Mouse (Mus musculus) activated CD4-positive, CD25-positive, alpha-beta regulatory T cell, adult 4 months (primary cell): ENCODE measurements at regions not wholly inside any gene's neighbourhood (a gene's known extent, or its start where the extent isn't known, plus 50 kb on each side); places are given as distances from the start of the nearest gene placed in this dataset.

Source experiments
- ATAC-seq: one replicate; pipeline ENCODE4 v1.8.0; 2017

- ATAC-seq, result no peak
Observed at GRCm38 (mm10) chr15:72101730-72102129, 1732.6 kb upstream of the Gm6569 start.

- ATAC-seq, result no peak
Observed at GRCm38 (mm10) chr15:72105830-72106413, 1728.4 kb upstream of the Gm6569 start.

- ATAC-seq, result no peak
Observed at GRCm38 (mm10) chr15:72110520-72110919, 1723.8 kb upstream of the Gm6569 start.

GRCm38 (mm10) chr15:72116772-72117171 lies 1717.6 kb upstream of the Gm6569 start:
- ATAC-seq, result no peak

- ATAC-seq, result no peak
Observed at GRCm38 (mm10) chr15:72134226-72134625, 1700.1 kb upstream of the Gm6569 start.

GRCm38 (mm10) chr15:72135992-72136617 lies 1698.3 kb upstream of the Gm6569 start:
- ATAC-seq, result no peak

GRCm38 (mm10) chr15:72140122-72140521 lies 1694.2 kb upstream of the Gm6569 start:
- no peak for ATAC-seq

GRCm38 (mm10) chr15:72150581-72150980 lies 1683.8 kb upstream of the Gm6569 start:
- ATAC-seq, result no peak

GRCm38 (mm10) chr15:72158505-72158904 lies 1675.9 kb upstream of the Gm6569 start:
- no peak for ATAC-seq

GRCm38 (mm10) chr15:72200861-72201260 lies 1633.5 kb upstream of the Gm6569 start:
- ATAC-seq, result no peak

GRCm38 (mm10) chr15:72201791-72202190 lies 1632.6 kb upstream of the Gm6569 start:
- no peak for ATAC-seq

- ATAC-seq, result no peak
Observed at GRCm38 (mm10) chr15:72205240-72205799, 1629.0 kb upstream of the Gm6569 start.

- ATAC-seq, result no peak
Observed at GRCm38 (mm10) chr15:72205950-72206349, 1628.4 kb upstream of the Gm6569 start.

- ATAC-seq, result no peak
Observed at GRCm38 (mm10) chr15:72207589-72207988, 1626.8 kb upstream of the Gm6569 start.

- no peak for ATAC-seq
Observed at GRCm38 (mm10) chr15:72208076-72208475, 1626.3 kb upstream of the Gm6569 start.

GRCm38 (mm10) chr15:72208973-72209372 lies 1625.4 kb upstream of the Gm6569 start:
- no peak for ATAC-seq

- no peak for ATAC-seq
Observed at GRCm38 (mm10) chr15:72217731-72218130, 1616.6 kb upstream of the Gm6569 start.

GRCm38 (mm10) chr15:72219985-72220384 lies 1614.4 kb upstream of the Gm6569 start:
- ATAC-seq, result no peak

- no peak for ATAC-seq
Observed at GRCm38 (mm10) chr15:72220786-72221185, 1613.6 kb upstream of the Gm6569 start.

- ATAC-seq, result no peak
Observed at GRCm38 (mm10) chr15:72232355-72232754, 1602.0 kb upstream of the Gm6569 start.

- ATAC-seq, result no peak
Observed at GRCm38 (mm10) chr15:72264619-72265018, 1569.7 kb upstream of the Gm6569 start.

- no peak for ATAC-seq
Observed at GRCm38 (mm10) chr15:72283846-72284245, 1550.5 kb upstream of the Gm6569 start.

GRCm38 (mm10) chr15:72296648-72297047 lies 1537.7 kb upstream of the Gm6569 start:
- no peak for ATAC-seq

- ATAC-seq, result no peak
Observed at GRCm38 (mm10) chr15:72312417-72312816, 1521.9 kb upstream of the Gm6569 start.
